Mouse (Mus musculus) lung, postnatal 0 days (tissue): ENCODE measurements around the gene Acer3. TPM values are rescaled to one million over a fixed set of nuclear protein-coding genes. Genes with fewer than 3 reads are reported as not detected.

Experiments
- ATAC-seq: fragments of 200-750 bp; cut with Nextera tagmentation; 2 replicates; pipeline ENCODE4 v1.8.0; 2017; ENCODE audit warnings: moderate library complexity
- DNase-seq: peaks from one replicate; pipeline ENCODE4 v3.0.0-alpha.2; 2016; ENCODE audit warnings: low spot score
- H3K27ac ChIP-seq: fragments of 300-500 bp; sonication (generic); 2 replicates; pipeline ENCODE4 v1.5.1; 2014; ENCODE audit warnings: antibody characterized with exemption, mild to moderate bottlenecking, low read length, mixed read lengths
- H3K27me3 ChIP-seq: fragments of 300-500 bp; sonication (generic); replicated peaks from 2 replicates; pipeline ENCODE4 v1.6.1; 2014; ENCODE audit warnings: low read length, mixed read lengths; ENCODE audit not compliant: insufficient read depth
- H3K36me3 ChIP-seq: fragments of 300-500 bp; sonication (generic); 2 replicates; pipeline ENCODE4 v1.6.1; 2014; ENCODE audit warnings: low read length, mixed read lengths; ENCODE audit not compliant: insufficient read depth
- H3K4me1 ChIP-seq: fragments of 300-500 bp; sonication (generic); 2 replicates; pipeline ENCODE4 v1.6.1; 2014; ENCODE audit warnings: antibody characterized with exemption, low read depth, low read length, mixed read lengths; ENCODE audit not compliant: insufficient read depth
- H3K4me2 ChIP-seq: fragments of 300-500 bp; sonication (generic); replicated peaks from 2 replicates; pipeline ENCODE4 v1.6.1; 2014; ENCODE audit warnings: low read depth, mild to moderate bottlenecking, low read length, moderate library complexity, mixed read lengths
- H3K4me3 ChIP-seq: fragments of 300-500 bp; sonication (generic); 2 replicates; pipeline ENCODE4 v1.5.1; 2014; ENCODE audit warnings: low read depth, low read length
- H3K9ac ChIP-seq: fragments of 300-500 bp; sonication (generic); replicated peaks from 2 replicates; pipeline ENCODE4 v1.6.1; 2014; ENCODE audit warnings: low read depth, mild to moderate bottlenecking
- H3K9me3 ChIP-seq: fragments of 300-500 bp; sonication (generic); 2 replicates; pipeline ENCODE4 v1.6.1; 2016; ENCODE audit warnings: low read length, mixed read lengths
- CTCF ChIP-seq: IDR thresholded peaks from 2 replicates; pipeline ENCODE4 v1.5.1; 2016; ENCODE audit warnings: antibody characterized with exemption, mild to moderate bottlenecking
- EP300 ChIP-seq: IDR thresholded peaks from 2 replicates; pipeline ENCODE4 v1.6.1; 2016; ENCODE audit warnings: antibody characterized with exemption, mild to moderate bottlenecking, control low read depth
- WGBS: fragments of 180-500 bp; shearing (Covaris S2); extraction: QIAGEN DNeasy Blood & Tissue Kit; methylation state at CpG from one replicate; pipeline ENCODE4 v1.1.7; 2014; 5-methylcytosine and 5-hydroxymethylcytosine counted together
- polyA plus RNA-seq: library from polyadenylated mRNA; unstranded; fragments of >200 nt; fragmentation: Nextera tagmentation; extraction: Ambion mirVana; gene quantifications from 2 replicates; pipeline ENCODE4 v1.2.1, GENCODE M21; 2015

Acer3 gene
- polyA plus RNA-seq, 1 experiment from 2014 or later, result 43.4 TPM

GRCm38 (mm10) chr7:98340343-98340742, 19.3 kb upstream of the Acer3 start:
- no peaks in the 10 kb centered on the region for H3K27me3 ChIP-seq
- no peak overlapping the region for H3K9ac ChIP-seq
- no peak overlapping the region for H3K4me3 ChIP-seq
- TF ChIP-seq CTCF, result no peak
- TF ChIP-seq EP300, result no peak
- no peak for DNase-seq
- 0 out of 2 replicates have a peak, but pooled peaks cover 3% of the 10 kb centered on the region for H3K4me1 ChIP-seq
- H3K9me3 ChIP-seq, result no peaks in the 10 kb centered on the region
- ATAC-seq, result no peak
- WGBS, result 49% methylated on average over 5 of the region's 5 CpGs
- no peak overlapping the region for H3K27ac ChIP-seq
- no peak overlapping the region for H3K4me2 ChIP-seq
- H3K36me3 ChIP-seq, result no peaks in the 10 kb centered on the region

DNA sequence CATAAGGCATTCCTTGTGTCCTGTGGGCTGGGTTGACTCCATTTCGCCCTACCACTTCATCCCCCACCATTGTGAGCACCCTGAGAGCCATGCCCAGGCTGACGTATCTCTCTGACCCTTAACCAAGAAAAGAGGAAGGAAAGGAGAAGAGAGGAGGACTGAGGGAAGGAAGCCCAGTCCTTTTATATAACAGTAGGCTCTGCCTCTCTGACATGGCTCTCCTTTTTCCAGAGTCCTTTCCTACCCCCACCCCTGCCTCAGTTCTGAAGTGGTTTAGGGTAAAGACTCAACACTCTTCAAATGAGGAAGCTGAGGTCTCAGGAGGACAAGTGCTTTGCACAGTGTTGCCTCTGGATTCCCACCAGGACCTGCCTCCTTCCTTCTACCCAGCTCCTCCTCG, 13.0 kb upstream of the Acer3 start:
- Histone ChIP-seq H3K4me3 (no peak overlapping the region), H3K36me3 (no peaks in the 10 kb centered on the region), H3K9ac (no peak overlapping the region), H3K4me2 (no peak overlapping the region), H3K4me1 (peaks cover 4% of the 10 kb centered on the region; the same call in 1 of the 2 replicates), H3K9me3 (no peaks in the 10 kb centered on the region), H3K27me3 (no peaks in the 10 kb centered on the region), H3K27ac (no peak overlapping the region)
- no peak for TF ChIP-seq EP300
- ATAC-seq (no peak), DNase-seq (peak; percentile 32)
- 58% methylated on average over 3 of the region's 3 CpGs for WGBS

- Histone ChIP-seq H3K9ac (no peak overlapping the region), H3K4me1 (peaks cover 4% of the 10 kb centered on the region; the same call in 1 of the 2 replicates), H3K27me3 (no peaks in the 10 kb centered on the region), H3K27ac (no peak overlapping the region), H3K4me2 (no peak overlapping the region), H3K4me3 (no peak overlapping the region), H3K36me3 (no peaks in the 10 kb centered on the region), H3K9me3 (no peaks in the 10 kb centered on the region)
- DNase-seq, result no peak
- TF ChIP-seq EP300, result no peak
- ATAC-seq, result no peak
- WGBS, result 86% methylated on average over 5 of the region's 5 CpGs
Observed at GRCm38 (mm10) chr7:98333507-98333906, 12.5 kb upstream of the Acer3 start.

DNA sequence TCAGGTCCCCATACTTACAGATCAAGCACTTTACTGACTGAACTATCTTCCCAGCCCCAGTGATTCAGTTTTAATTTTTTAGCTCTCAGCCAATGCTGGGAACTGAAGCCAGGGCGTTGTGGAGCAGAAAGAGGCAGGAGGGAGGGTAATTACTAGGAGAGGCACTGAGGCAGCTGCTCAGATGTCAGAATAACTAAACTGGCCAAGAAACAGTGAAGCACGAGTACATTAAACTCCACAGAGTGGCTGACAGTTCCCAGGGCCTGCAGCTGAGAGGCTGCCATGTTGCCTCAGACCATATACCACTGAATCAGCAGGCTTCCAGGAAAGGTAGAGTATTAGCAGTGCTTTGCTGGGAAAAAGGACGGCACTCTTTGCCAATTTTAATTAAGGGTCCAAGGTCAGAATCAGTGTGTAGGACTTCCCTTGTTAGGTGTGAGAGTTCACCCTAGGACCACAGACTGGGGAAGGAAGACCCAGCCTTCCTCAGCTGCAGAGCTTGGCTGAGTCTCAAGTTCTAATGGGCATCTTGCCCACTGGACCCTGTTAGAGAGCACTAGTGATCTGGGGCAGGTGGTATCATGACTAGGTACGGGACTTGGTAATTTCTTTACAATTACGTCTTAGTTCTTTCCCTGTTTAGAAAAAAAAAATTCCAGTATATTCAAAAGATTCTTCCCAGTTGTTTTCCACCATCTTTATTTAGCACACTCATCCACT, 11.8 kb upstream of the Acer3 start:
- Histone ChIP-seq H3K9me3 (no peaks in the 10 kb centered on the region), H3K4me2 (no peak overlapping the region), H3K4me1 (peaks cover 4% of the 10 kb centered on the region; the same call in 1 of the 2 replicates), H3K36me3 (no peaks in the 10 kb centered on the region), H3K4me3 (no peak overlapping the region), H3K27me3 (no peaks in the 10 kb centered on the region), H3K9ac (no peak overlapping the region), H3K27ac (no peak overlapping the region)
- no peak for ATAC-seq
- WGBS, result 54% methylated on average over 5 of the region's 5 CpGs
- DNase-seq, result no peak
- TF ChIP-seq CTCF (no peak), EP300 (no peak)

- ATAC-seq (no peak), DNase-seq (no peak)
Observed at GRCm38 (mm10) chr7:98331932-98332331, 10.9 kb upstream of the Acer3 start.

GRCm38 (mm10) chr7:98330375-98331002, 9.5 kb upstream of the Acer3 start:
- ATAC-seq, result peak; percentile 68
- WGBS, result 23% methylated on average over 2 of the region's 2 CpGs

More at GRCm38 (mm10) chr7:98331932-98332331, 10.9 kb upstream of the Acer3 start:
- peaks cover 4% of the 10 kb centered on the region; the same call in 1 of the 2 replicates for H3K4me1 ChIP-seq
- no peak overlapping the region for H3K4me3 ChIP-seq
- whole genome bisulfite sequencing, result 23% methylated on average over 3 of the region's 3 CpGs
- no peak overlapping the region for H3K9ac ChIP-seq
- H3K4me2 ChIP-seq, result no peak overlapping the region
- no peak overlapping the region for H3K27ac ChIP-seq
- TF ChIP-seq EP300 (no peak), CTCF (no peak)
- no peaks in the 10 kb centered on the region for H3K9me3 ChIP-seq
- no peaks in the 10 kb centered on the region for H3K27me3 ChIP-seq
- no peaks in the 10 kb centered on the region for H3K36me3 ChIP-seq

More at GRCm38 (mm10) chr7:98330375-98331002, 9.5 kb upstream of the Acer3 start:
- TF ChIP-seq EP300, result no peak
- no peak for TF ChIP-seq CTCF
- Histone ChIP-seq H3K4me2 (no peak overlapping the region), H3K4me1 (peaks cover 4% of the 10 kb centered on the region; the same call in 1 of the 2 replicates), H3K9me3 (no peaks in the 10 kb centered on the region), H3K4me3 (no peak overlapping the region), H3K27ac (peak overlapping the region; percentile 74), H3K9ac (no peak overlapping the region), H3K36me3 (no peaks in the 10 kb centered on the region), H3K27me3 (no peaks in the 10 kb centered on the region)
- DNase-seq, result peak; percentile 65
